ENCODE assay signal across 25 mouse cellular contexts in the genomic region with DNA sequence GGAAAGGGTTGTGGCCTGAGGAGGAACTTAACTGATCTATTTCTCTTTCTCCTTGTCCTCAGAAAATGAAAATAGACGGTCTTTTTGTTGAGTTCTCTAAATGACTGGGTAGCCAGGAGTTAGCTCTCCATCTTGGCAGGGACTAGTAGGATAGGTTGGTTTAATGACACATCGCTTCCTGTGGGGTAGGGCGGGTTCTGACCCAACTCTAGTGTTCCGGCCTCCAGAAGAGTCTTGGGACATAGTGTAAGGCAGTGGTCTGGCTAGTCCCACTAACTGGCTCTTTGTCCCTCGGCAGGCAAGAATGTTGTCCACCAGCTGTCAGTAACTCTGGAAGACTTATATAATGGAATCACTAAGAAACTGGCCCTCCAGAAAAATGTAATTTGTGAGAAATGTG. TPM values are rescaled to one million over a fixed set of nuclear protein-coding genes. Genes with fewer than 3 reads are reported as not detected.
A peak's percentile ranks its signal among the peaks of the same experiment; 100 is the strongest.
DNase-seq lines count a peak whose midpoint lies in the region; ATAC-seq and TF ChIP-seq lines count a peak whose summit lies in the region.
"Had no signal": no experiment of that assay in that cellular context is flagged by ENCODE, and none has a peak within 500 bp of the region (broad histone marks: within the 10 kb centered on the region; RNA-seq: fewer than 3 reads in every experiment).

No protein-coding gene starts in this region.

- ATAC-seq in forebrain, embryonic 14.5 days: no peak
- ATAC-seq in forebrain, postnatal 0 days: no peak
- ATAC-seq: CD4-positive, CD25-positive, alpha-beta regulatory T cell, adult 4 months; hindbrain, postnatal 0 days; inflammation-experienced regulatory T-cells, adult 6 months; intestine, embryonic 16.5 days had no signal

- no peak overlapping the region for H3K9ac ChIP-seq in forebrain, embryonic 14.5 days (ENCODE audit: low read length)
- H3K9ac ChIP-seq in forebrain, postnatal 0 days: no peak overlapping the region
- H3K9ac ChIP-seq: hindbrain, embryonic 14.5 days had no signal

- peaks cover 18% of the 10 kb centered on the region for H3K36me3 ChIP-seq in forebrain, embryonic 14.5 days (ENCODE audit: control insufficient read depth, insufficient read depth, low read length)
- H3K36me3 ChIP-seq in forebrain, postnatal 0 days (ENCODE audit: insufficient read depth): peaks cover 31% of the 10 kb centered on the region

- no peak overlapping the region for H3K4me3 ChIP-seq in forebrain, embryonic 14.5 days (ENCODE audit: low read depth, low read length)
- no peak overlapping the region for H3K4me3 ChIP-seq in forebrain, postnatal 0 days (ENCODE audit: low read depth, low read length)
- H3K4me3 ChIP-seq in layer of hippocampus, adult 2 months: no peak overlapping the region

- WGBS in forebrain, embryonic 14.5 days: 86% methylated on average over 5 of the region's 5 CpGs
- WGBS in forebrain, postnatal 0 days: 84% methylated on average over 5 of the region's 5 CpGs

- H3K27me3 ChIP-seq in forebrain, embryonic 14.5 days (replicated peaks; ENCODE audit: control insufficient read depth, insufficient read depth, low read length): no peaks in the 10 kb centered on the region
- H3K27me3 ChIP-seq in forebrain, postnatal 0 days (ENCODE audit: insufficient read depth, low read length): no peaks in the 10 kb centered on the region

- TF ChIP-seq CTCF in forebrain, postnatal 0 days (IDR thresholded peaks at IDR 0.05; ENCODE audit: low read depth): no peak
- TF ChIP-seq CTCF in layer of hippocampus, adult 2 months (conservative IDR thresholded peaks at IDR 0.05): no peak

- peak overlapping the region; percentile 63; the same call in 1 of the 2 replicates for H3K27ac ChIP-seq in forebrain, embryonic 14.5 days (ENCODE audit: low read depth, low read length)
- H3K27ac ChIP-seq in forebrain, postnatal 0 days (ENCODE audit: low read depth, low read length): no peak overlapping the region
- H3K27ac ChIP-seq in layer of hippocampus, adult 2 months: peak overlapping the region; percentile 32; the same call in 1 of the 2 replicates
- H3K27ac ChIP-seq: hindbrain, embryonic 14.5 days; hindbrain, postnatal 0 days had no signal

- H3K9me3 ChIP-seq in forebrain, embryonic 14.5 days (replicated peaks; ENCODE audit: control insufficient read depth, low read length): no peaks in the 10 kb centered on the region
- no peaks in the 10 kb centered on the region for H3K9me3 ChIP-seq in forebrain, postnatal 0 days (ENCODE audit: low read length)

- DNase-seq in forebrain, embryonic 14.5 days (ENCODE audit: low spot score): no peak
- DNase-seq in forebrain, postnatal 0 days: no peak
- peak; percentile 92 for DNase-seq in heart, adult 11 months
- no peak for DNase-seq in heart, adult 8-10 months (ENCODE audit: low spot score)
- no peak for DNase-seq in layer of hippocampus, adult 2 months (ENCODE audit: low spot score in 2 of 2)
- no peak for DNase-seq in layer of hippocampus, adult 9-10 months (ENCODE audit: low spot score)
- DNase-seq in cerebellum, postnatal 36 days: no peak
- DNase-seq: adrenal gland, adult 2 months; adrenal gland, postnatal 14 days; cerebellum, adult 11 months; gastrocnemius, postnatal 10 days; gastrocnemius, postnatal 36 days; heart, postnatal 14 days; heart, postnatal 4 days; kidney, adult 18-20 months; kidney, adult 9 months had no signal

- H3K4me2 ChIP-seq in forebrain, embryonic 14.5 days (ENCODE audit: low read length): no peak overlapping the region
- no peak overlapping the region for H3K4me2 ChIP-seq in forebrain, postnatal 0 days (ENCODE audit: low read depth)
- H3K4me2 ChIP-seq: heart, embryonic 11.5 days; hindbrain, embryonic 14.5 days had no signal

- H3K4me1 ChIP-seq in forebrain, embryonic 14.5 days (ENCODE audit: control insufficient read depth, insufficient read depth, low read length): peaks cover 4% of the 10 kb centered on the region; the same call in 1 of the 2 replicates
- no peaks in the 10 kb centered on the region for H3K4me1 ChIP-seq in forebrain, postnatal 0 days (ENCODE audit: insufficient read depth)

RNA-seq across cellular contexts. Expression of a gene that starts 9.4 kb away (rescaled TPM):
- polyA plus RNA-seq in forebrain, embryonic 14.5 days (2014; fragmentation: Nextera tagmentation; extraction: Ambion mirVana): 5.2 and 5.5 TPM in 2 replicates
- 5.8 and 8.9 TPM in 2 replicates for total RNA-seq in forebrain, postnatal 0 days (2014; rRNA removed)
- polyA plus RNA-seq in forebrain, postnatal 0 days (2015; fragmentation: Nextera tagmentation; extraction: Ambion mirVana): 5.9 and 7.2 TPM in 2 replicates
- total RNA-seq in heart, adult 8-10 months (2022): 10 to 100 TPM; 84.6 to 97.9 (median 92.4) TPM
- 10 to 100 TPM; 44.9 to 48.0 TPM for total RNA-seq in layer of hippocampus, adult 2 months (2021)

RNA-seq across cellular contexts. Expression of a gene that starts 26.2 kb away (rescaled TPM):
- 141 and 159 TPM in 2 replicates for polyA plus RNA-seq in forebrain, embryonic 14.5 days (2014; fragmentation: Nextera tagmentation; extraction: Ambion mirVana)
- 69.0 and 72.6 TPM in 2 replicates for total RNA-seq in forebrain, postnatal 0 days (2014; rRNA removed)
- 93.2 and 109 TPM in 2 replicates for polyA plus RNA-seq in forebrain, postnatal 0 days (2015; fragmentation: Nextera tagmentation; extraction: Ambion mirVana)
- 10 to 100 TPM; 27.3 to 32.4 (median 29.6) TPM for total RNA-seq in heart, adult 8-10 months (2022)
- total RNA-seq in layer of hippocampus, adult 2 months (2021): 10 to 100 TPM; 60.2 to 63.6 TPM

RNA-seq across cellular contexts. Expression of a gene that starts 46.4 kb away (rescaled TPM):
- polyA plus RNA-seq in forebrain, embryonic 14.5 days (2014; fragmentation: Nextera tagmentation; extraction: Ambion mirVana): 18.6 and 21.9 TPM in 2 replicates
- total RNA-seq in forebrain, postnatal 0 days (2014; rRNA removed): 45.4 and 52.2 TPM in 2 replicates
- polyA plus RNA-seq in forebrain, postnatal 0 days (2015; fragmentation: Nextera tagmentation; extraction: Ambion mirVana): 32.8 and 38.9 TPM in 2 replicates
- total RNA-seq in heart, adult 8-10 months (2022): under 1 TPM; 0.17 to 0.41 (median 0.22) TPM
- total RNA-seq in layer of hippocampus, adult 2 months (2021): 100 to 1,000 TPM; 106 to 111 TPM
- total RNA-seq: granulocyte monocyte progenitor cell, adult 5-6 weeks had no signal

RNA-seq across cellular contexts. Expression of a gene that starts 56.5 kb away (rescaled TPM):
- polyA plus RNA-seq in forebrain, embryonic 14.5 days (2014; fragmentation: Nextera tagmentation; extraction: Ambion mirVana): 44.7 and 51.7 TPM in 2 replicates
- 28.4 and 74.1 TPM in 2 replicates for total RNA-seq in forebrain, postnatal 0 days (2014; rRNA removed)
- 106 and 110 TPM in 2 replicates for polyA plus RNA-seq in forebrain, postnatal 0 days (2015; fragmentation: Nextera tagmentation; extraction: Ambion mirVana)
- total RNA-seq in heart, adult 8-10 months (2022): not detected
- under 1 TPM in 1 of 2 experiments, not detected in 1; 0.93 TPM for total RNA-seq in layer of hippocampus, adult 2 months (2021)
- total RNA-seq: granulocyte monocyte progenitor cell, adult 5-6 weeks; heart, postnatal 14 days; MEL had no signal
- polyA plus RNA-seq: C2C12; CD4-positive, CD25-positive, alpha-beta regulatory T cell, adult 4 months; inflammation-experienced regulatory T-cells, adult 6 months had no signal

Comparison
In these comparisons a context has a peak if more than half of its experiments do, and no peak if none do; other contexts are left out.
1. RNA of a gene that starts 46.4 kb away (total RNA-seq): 106 to 111 TPM in layer of hippocampus, adult 2 months and 45.4 to 52.2 TPM in forebrain, postnatal 0 days; 0.17 to 0.41 TPM in heart, adult 8-10 months; every median in the first group is over 10 times any median in the second.